Mouse (Mus musculus) layer of hippocampus, postnatal 25 days (tissue): Measurements from ENCODE around the gene Celsr2. TPM values are rescaled to one million over a fixed set of nuclear protein-coding genes. Genes with fewer than 3 reads are reported as not detected.
A peak's percentile ranks its signal among the peaks of the same experiment; 100 is the strongest.

Experiments
- DNase-seq, 2 experiments: peaks; one replicate each; pipeline ENCODE4 v3.0.0; 2022; ENCODE audit warnings: mixed read lengths in 2 of 2, low spot score in 1 of 2; ENCODE audit errors: extremely low spot score in 1 of 2
- total RNA-seq, 2 experiments: library from RNA; stranded (reverse); gene quantifications; 2 replicates each; pipeline ENCODE4 v1.2.3; 2021

Celsr2 gene
- total RNA-seq, 2 experiments from 2014 or later: 172 to 199 TPM

- no peak for DNase-seq
These were observed 33.1 kb downstream of the Celsr2 start for GRCm38 (mm10) chr3:108381945-108382875.

- no peak for DNase-seq
These were observed 34.7 kb downstream of the Celsr2 start for GRCm38 (mm10) chr3:108380695-108381094.

GRCm38 (mm10) chr3:108378875-108379663, 36.3 kb downstream of the Celsr2 start:
- no peak for DNase-seq

GRCm38 (mm10) chr3:108372691-108373090, 42.7 kb downstream of the Celsr2 start:
- DNase-seq: no peak

- no peak for DNase-seq
These were observed 43.1 kb downstream of the Celsr2 start for GRCm38 (mm10) chr3:108372274-108372673.

- DNase-seq: no peak
These were observed 46.6 kb downstream of the Celsr2 start for GRCm38 (mm10) chr3:108368721-108369120.

- DNase-seq: no peak
These were observed 47.5 kb downstream of the Celsr2 start for GRCm38 (mm10) chr3:108367828-108368227.

- DNase-seq: no peak
These were observed 48.2 kb downstream of the Celsr2 start for GRCm38 (mm10) chr3:108367173-108367572.

- no peak for DNase-seq
These were observed 50.9 kb downstream of the Celsr2 start, which contains the start of gene Mybphl for GRCm38 (mm10) chr3:108364270-108364995. Gene Mybphl, plus strand, starts transcription at chr3:108364911.

- DNase-seq: no peak
These were observed 51.7 kb downstream of the Celsr2 start for GRCm38 (mm10) chr3:108363626-108364025.

- no peak for DNase-seq
These were observed 54.5 kb downstream of the Celsr2 start for GRCm38 (mm10) chr3:108360894-108361293.

- DNase-seq: peak in 1 of 2 experiments; percentile 48
These were observed 56.9 kb downstream of the Celsr2 start for GRCm38 (mm10) chr3:108358445-108358844.

- no peak for DNase-seq
These were observed 58.3 kb downstream of the Celsr2 start for GRCm38 (mm10) chr3:108357051-108357450.

- DNase-seq: no peak
These were observed 60.1 kb downstream of the Celsr2 start for GRCm38 (mm10) chr3:108355245-108355644.

- DNase-seq: no peak
These were observed 67.0 kb downstream of the Celsr2 start for GRCm38 (mm10) chr3:108348376-108348775.

GRCm38 (mm10) chr3:108345855-108346254, 69.5 kb downstream of the Celsr2 start:
- DNase-seq: no peak

GRCm38 (mm10) chr3:108342185-108342584, 73.2 kb downstream of the Celsr2 start:
- DNase-seq: no peak

GRCm38 (mm10) chr3:108341040-108341439, 74.3 kb downstream of the Celsr2 start:
- DNase-seq: no peak
